Mouse (Mus musculus): ENCODE results near the gene Eng. TPM values are rescaled to one million over a fixed set of nuclear protein-coding genes. Genes with fewer than 3 reads are reported as not detected.

Eng gene
- total RNA-seq, 2 experiments from 2014 or later = 152 to 166 TPM

DNA sequence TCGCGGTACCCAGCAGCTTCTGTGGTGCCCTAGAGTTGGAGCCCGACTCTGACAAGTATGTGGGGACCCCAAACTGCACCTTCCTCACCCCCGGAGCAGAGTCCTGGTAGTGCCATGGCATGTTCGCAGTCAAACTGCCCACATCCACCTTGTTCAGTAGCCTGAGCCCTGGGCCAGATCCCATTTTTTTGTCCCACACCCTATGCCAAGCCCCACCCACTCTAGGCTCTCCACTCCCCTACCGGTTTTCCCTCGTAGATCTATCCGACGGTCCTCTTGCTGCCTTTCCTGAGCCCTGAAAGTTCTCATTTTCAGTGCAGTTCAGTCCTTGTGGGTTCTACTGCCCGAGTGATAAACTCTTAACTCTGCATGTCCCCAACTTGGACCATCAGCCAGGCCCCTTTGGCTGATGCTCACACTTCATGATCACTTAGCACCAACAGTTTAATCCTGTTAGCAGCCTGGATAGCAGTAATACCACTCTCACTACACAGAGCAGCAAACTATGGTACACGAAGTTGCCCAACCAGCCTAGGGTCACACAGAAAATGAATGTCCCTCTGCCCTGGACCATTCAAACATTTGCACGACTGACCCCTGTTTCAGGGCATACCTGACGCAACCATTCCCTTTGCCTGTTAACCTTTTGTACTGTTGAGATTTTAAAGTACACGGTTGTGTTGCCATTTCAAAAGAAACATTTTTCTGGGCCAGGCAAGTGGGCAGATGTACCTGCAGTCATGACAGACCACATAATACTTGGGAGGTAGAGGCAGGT is 54.8 kb downstream of the Eng start:
- no peak for DNase-seq
- intact Hi-C loops (cut with DNase I) = no loop called here

DNA sequence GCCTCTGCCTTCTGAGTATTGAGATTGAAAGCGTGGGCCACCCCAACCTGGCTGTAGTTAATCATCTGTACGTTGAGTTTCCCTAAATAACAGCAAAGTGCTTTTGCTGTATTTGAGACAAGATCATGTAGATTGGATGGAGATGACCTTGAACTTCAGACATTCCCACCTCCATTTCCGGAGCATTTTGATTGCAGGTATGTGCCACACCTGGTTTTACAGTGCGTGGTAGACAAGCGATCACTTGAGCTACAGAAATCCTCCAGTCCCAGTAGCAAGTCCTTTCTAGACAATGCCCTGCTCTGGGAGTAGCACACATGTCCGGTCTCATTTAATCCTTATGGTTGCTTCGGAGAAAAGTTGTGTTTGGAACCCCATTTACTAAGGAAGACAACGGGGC is 56.7 kb downstream of the Eng start:
- intact Hi-C loops (cut with DNase I) = no loop called here
- no peak for DNase-seq

DNA sequence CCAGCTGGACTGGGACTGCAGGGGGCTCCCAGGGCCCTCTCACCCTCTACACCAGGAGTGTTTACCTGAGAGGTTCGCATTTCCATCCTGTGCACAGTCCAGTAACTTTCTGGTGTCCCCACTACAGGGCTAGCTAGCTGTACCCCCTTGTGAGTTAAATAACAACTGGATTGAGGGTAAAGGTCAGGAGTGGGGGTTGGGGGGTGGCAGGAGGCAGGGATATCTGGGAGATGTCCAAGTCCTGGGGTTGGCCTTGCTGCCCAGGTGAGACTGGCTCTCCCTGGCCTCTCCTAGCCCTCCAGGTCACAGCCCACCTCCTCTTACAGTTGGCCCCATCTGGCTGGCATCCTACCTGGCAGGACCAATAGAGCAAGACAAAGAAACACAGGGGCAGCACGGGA is 57.6 kb downstream of the Eng start, which contains the start of gene Fpgs:
Gene Fpgs, minus strand, starts transcription at position 125 of the 401 bp plus-strand sequence.
- intact Hi-C loops (cut with DNase I) = no loop called here

DNA sequence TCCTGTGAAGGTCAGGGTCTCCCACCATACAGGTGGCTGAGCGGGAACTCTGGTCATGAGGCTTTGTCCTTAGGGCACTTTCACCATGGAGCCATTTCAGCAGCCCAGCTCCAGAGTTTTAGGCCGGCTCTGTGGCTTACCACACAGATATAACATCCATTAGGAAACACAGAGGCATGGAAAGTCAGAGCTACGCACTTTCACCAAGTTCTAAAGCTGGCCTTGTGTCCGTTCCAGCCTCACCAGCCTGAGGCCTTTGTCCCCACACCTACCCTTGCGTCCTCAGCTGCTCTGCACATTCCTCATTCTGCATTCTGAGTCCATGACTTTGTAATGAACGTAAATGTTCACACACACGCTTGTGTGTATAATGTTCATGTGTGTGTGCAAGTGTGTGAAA is 58.6 kb downstream of the Eng start:
- DNase-seq = no peak
- intact Hi-C loops (cut with DNase I) = no loop called here

More for the DNA sequence above, 57.6 kb downstream of the Eng start, which contains the start of gene Fpgs:
- DNase-seq = no peak

DNA sequence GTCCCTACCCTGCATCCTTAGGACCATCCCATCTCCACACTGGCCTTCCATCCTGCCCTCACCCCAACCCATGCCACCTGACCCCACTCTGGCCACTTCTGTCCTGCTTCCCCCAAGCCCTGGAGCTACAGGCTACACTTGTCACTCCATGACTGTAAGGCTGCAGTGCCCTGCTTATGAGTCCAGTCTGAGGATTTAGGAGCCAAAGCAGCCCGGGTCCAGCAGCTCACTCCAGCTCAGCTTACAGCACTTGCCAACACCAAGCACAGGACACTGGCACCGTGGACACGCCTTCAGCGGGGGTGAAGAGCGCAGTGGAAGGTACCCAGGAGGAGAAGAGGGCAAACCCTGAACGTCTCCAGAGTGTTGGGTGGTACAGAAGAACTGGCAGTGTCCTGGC is 60.6 kb downstream of the Eng start:
- intact Hi-C loops (cut with DNase I) = no loop called here
- no peak for DNase-seq

DNA sequence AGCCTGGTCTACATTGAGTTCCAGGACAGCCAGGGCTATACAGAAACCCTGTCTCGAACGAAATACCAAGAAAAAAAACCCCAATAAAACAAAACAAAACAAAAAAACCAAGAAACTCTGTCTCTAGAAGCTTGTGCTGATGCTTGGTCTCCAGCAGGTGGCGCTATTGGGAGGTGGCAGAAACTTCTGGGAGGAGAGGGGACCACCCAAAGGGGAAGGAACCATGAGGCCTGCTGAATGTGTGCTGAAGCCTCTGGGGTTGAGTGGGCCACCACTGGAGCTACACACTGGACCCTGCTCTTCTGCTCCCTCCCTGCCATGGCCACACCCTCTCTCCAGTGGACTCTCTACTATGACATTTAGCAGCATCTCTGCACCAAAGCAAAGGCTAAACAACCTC is 62.2 kb downstream of the Eng start:
- DNase-seq = peak; percentile 57 to 82

DNA sequence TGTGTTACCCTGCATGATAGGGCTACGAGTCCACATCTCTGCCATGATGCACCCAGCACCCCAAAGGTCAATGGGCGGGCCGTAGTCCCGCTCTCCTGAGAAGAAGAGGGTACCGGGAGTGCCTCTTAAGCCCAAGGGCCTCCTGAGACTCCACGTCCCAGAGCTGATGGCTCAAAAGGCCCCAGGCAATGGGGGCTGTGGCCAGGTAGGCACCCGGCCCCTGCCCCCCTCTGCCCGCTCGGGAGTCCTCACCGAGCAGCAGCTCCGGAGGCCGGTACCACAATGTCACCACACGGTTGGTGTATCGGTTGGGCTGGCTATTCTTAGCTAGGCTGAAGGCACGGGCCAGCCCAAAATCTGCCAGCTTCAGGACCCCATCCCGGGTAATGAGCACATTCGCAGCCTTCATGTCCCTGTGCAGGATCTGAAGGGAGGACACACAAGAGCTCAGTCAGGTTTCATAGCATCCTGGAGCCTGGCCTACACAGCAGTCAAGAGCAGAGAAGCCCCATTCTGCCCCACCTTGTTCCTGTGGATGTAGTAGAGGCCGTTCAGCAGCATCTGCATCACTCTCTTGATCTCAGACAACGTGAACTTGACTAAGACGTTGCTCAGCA is 63.2 kb downstream of the Eng start:
- no peak for DNase-seq
- intact Hi-C loops (cut with DNase I) = loop anchor here (5.0 kb wide), 1 partner anchor 143 kb away; no protein-coding TSS in a partner anchor

More for the DNA sequence above, 62.2 kb downstream of the Eng start:
- intact Hi-C loops (cut with DNase I) = loop anchor here (1.0 kb wide), 1 partner anchor 49 kb away; the partner anchor contains the start of gene Tor2a

DNA sequence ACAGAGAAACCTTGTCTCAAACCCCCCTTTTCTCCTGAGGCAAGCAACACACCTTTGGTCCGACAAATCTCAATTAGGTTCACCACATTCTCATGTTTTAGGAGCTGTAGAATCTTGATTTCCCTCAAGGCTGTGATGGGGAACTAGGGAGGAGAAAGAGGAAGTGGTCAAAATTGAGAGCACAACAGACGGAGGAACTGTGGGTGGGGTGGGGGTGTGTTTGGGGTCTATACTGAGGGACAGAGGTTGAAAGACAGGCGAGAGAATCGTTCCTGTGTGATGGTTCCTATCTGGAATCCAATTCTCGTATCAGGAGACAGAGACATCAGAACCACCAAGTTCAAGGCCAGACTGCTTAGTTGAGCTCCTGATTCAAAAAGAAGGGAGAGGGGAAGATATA is 64.0 kb downstream of the Eng start:
- no peak for DNase-seq
- intact Hi-C loops (cut with DNase I) = loop anchor here (5.0 kb wide), 1 partner anchor 142 kb away; no protein-coding TSS in a partner anchor

DNA sequence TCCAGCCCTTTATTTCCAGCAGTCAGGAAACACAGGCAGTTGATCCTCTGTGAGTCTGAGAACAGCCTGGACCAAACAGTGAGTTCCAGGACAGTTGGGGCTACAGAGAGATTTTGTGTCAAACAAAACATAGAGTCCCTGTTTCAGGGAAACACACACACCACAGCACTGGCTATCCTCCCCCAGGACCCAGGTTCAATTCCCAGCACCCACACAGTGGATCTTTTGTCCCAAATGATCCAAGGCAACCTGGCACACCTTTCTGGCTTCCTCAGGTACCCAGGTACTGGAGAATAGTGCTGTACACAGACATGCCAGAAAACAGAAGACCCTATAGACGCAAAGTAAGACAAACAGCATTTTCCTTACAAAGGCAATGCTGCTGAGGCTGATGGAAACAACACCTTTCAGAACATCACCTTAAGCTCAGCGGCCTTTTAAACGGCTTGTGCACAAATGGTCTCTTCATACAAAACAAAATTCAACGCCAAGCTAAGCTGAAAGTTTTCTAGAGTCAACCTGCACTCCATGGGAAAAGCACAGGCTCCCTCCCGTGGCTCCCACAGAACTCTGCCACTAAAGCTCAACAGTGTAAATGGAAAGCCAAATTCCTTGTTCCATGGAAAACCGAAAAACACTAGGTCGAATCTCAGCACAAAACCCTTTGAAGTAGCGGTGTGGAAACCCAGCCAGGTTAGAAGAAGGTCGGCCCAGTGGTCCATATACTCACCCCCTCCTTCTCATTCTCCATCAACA is 65.1 kb downstream of the Eng start:
- intact Hi-C loops (cut with DNase I) = loop anchor here (5.0 kb wide), 1 partner anchor 141 kb away; no protein-coding TSS in a partner anchor
- no peak for DNase-seq

DNA sequence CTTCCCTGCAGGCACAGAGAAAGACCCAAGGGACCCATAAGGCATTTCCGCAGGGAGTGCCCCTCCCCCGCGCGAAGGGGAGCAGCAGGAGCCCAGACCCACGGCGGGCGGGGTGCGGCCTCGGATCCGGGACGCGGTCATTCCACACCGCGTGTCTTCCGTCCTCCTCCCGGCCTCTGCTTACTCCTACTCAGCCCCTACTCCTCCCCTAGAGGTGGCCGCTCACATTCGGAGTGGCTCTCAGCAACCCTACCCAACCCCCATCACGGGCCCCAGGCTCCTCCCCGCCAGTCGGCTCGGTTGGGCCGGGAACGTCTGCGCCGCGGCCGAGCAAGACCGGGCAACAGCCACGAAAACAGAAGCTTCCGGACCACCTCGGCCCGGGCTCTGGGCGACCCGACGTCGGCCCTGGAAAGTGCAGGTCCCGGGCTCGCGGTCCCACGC is 65.7 kb downstream of the Eng start:
- peak; percentile 80 to 81 for DNase-seq
- intact Hi-C loops (cut with DNase I) = loop anchor here (5.0 kb wide), 1 partner anchor 140 kb away; no protein-coding TSS in a partner anchor

DNA sequence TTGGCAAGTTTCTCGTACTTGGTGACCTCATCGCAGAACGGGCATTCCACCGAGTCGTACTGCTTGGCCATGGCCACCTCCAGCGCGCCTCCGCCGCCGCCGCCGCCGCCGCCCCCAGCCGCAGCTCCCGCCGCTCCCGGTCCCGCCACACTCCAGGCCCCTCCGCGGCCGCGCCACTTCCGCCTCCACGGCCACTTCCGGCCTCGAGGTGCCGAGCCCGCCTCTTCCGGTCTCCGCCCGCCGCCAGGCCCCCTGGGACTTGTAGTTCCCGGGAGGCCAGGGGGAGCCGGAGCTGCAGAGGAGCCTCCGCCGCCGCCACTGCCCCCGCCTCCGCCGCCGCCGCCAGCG is 66.2 kb downstream of the Eng start:
- intact Hi-C loops (cut with DNase I) = loop anchor here (5.0 kb wide), 1 partner anchor 140 kb away; no protein-coding TSS in a partner anchor
- DNase-seq = peak; percentile 97 to 98

DNA sequence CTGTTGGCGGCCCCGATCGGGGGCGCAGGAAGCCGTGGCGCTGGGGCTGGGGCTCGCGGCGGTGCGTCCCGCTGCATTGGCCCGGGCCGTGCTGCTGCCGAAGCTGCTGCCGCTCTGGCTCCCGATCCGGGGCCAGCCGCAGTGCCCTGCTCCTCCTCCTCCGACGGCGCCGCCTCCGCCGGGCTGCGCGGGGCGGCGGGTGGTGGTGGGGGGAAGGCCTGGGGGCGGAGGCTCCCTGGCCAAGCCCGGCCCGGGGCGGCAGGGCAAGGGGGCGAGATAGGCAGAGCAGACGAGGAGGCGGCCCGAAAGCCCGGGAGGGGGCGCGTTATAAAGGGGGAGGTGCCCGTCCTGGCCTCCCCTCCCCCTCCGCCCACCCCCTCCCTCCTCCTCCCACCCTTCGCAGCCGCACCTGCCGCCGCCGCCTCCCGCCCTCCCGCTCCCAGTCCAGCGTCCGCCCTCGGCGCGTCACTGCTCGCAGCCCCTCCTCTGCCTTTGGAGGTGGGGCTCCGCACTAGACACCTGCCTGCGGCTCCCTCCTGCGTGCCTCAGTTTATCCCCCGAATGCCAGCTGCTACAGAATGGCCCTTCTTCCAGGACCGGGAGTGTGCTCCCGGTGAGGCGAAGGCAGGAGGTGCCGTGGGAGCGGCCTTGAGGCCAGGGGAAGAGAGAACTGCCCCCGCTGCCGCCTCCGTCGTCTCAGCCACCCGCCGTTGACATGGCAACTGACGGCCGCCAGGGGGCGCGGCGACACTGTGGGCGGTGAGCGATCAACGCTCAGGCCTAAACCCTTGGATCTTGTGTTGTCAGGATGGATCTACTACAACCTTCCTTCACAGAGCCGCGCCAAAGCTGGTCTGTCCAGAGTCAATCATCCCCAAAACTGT is 66.8 kb downstream of the Eng start, which contains the start of gene Cdk9:
Gene Cdk9, minus strand, starts transcription at position 143 of the 884 bp plus-strand sequence.
- peak; percentile 96 for DNase-seq
- intact Hi-C loops (cut with DNase I) = loop anchor here (1.0 to 5.0 kb wide), 2 partner anchors 44 to 139 kb away; partner anchors contain the start of gene Tor2a

DNA sequence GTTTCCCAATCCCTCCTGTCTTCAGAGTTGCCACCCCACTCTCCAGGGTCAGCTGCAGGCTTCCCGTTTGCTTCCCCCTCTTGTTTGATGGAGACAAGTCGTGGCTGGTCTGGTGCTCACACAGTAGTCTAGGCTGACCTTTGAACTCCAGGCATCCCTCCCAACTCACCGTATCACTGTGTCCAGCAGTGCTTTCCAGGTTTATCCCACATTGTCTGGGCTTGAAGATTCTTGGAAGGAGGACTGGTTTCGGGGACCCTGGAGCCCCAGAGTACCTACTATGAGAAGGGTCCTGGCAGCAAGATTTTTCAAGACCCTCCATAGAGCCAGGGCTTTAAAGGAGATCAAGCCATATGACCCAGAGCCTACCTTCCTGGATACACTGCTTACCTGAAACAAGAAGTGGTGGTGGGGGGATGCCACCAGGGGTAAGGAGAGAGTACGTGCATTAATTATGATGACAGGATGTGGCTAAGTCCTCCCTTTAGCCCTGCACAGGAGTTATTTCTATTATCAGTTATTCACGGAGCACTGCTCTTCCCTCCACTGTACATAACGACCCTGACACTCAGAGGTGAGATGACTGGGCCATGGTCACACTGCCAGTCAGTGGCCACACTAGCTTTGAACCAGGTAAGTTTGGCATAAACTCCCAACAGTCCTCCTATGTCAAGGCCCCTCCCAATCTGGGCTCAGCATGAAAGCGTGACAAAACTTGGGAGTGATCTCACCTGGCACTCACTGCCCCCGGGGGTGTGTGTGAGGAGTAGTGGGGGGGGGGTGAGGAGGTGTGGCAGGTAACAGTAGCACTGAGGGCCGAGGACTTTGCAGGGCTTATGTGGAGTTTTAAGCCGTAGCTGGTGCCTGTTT is 68.0 kb downstream of the Eng start:
- intact Hi-C loops (cut with DNase I) = loop anchor here (2.0 to 5.0 kb wide), 2 partner anchors 14 to 138 kb away; no protein-coding TSS in a partner anchor
- no peak for DNase-seq

DNA sequence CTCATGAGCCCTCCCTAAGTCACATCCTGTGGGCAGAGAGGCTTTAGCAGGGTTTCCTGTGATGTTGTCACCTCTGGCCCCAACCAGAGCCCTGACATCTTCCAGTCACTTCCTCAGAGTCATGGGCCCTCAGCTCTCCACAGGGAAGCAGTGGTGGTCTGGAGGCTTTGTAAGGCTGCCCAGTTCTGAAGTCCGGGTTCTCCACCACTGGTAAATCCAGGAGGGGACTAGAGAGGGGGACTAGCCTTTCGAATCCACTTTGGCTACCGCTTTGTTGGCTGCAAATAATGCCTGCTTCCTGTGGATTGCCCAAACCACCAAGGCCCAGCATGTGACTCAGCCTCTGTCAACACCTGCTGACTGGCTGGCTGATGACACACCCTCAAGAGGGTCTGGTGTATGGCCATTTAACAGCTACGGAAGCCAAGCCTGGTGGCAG is 68.6 kb downstream of the Eng start:
- DNase-seq = peak; percentile 46 to 53
- intact Hi-C loops (cut with DNase I) = loop anchor here (2.0 to 5.0 kb wide), 2 partner anchors 14 to 137 kb away; no protein-coding TSS in a partner anchor

DNA sequence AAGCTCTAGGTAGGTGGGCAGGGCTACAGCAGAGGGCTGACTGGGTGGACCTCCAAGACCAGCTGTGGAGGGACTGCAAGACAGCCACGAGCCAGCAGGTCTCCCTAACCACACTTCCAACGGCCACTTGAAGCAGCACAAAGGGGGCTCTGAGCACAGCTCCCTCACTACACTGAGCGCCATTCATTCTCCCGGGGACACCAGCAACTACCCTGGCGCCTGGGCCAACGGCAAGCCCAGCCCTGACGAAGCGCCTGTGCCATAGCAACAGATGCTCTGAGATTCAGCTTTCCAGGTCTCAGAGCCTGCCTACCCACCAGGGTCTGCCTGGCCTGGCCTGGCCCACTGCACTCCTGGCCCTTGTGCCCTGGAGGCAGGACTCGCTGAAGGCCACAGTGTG is 72.4 kb downstream of the Eng start:
- intact Hi-C loops (cut with DNase I) = no loop called here
- DNase-seq = no peak

DNA sequence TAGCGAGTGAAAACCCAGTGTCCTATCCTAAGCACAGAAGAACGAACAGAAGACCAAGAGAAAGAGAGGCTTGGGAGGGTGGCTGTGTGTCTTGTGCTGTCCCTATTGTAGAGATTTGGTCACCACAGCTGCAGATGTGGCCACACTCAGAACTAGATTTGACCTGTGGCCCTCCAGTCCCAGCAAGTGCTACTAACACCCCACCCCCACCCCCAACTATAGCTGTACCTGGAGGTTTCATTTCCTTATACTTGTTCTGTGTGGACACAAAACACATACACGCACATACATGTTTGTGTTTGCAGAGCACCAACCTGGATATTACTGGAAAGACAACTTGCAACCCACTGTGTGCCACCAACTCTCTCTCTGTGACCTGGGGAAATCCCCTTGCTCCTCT is 73.7 kb downstream of the Eng start:
- intact Hi-C loops (cut with DNase I) = no loop called here
- DNase-seq = no peak

DNA sequence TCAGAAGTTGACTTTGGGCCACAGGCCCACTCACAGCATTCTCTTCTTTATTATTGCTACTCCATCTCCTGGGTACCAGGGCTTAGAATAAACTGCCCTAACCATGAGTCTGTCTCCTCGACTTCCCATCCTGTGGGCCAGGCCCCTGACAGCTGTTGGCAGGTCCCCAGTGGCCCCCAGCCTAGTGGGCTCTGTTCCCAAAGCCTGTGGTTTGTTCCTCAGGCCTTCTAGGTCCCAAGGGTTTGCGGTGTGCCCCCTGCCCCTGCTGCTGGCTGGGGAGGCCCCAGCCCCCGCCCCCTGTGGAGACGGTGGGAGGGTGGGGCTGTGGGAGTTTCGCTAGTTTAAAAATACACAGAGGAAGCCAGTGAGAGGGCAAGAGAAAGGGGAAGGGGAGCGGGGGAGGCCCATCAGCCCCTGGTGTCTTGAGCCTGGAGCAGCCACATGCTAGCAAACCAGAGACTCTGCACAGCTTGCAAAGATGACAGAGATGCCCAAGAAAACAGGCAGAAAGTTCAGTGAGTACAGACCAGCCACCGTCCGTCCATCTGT is 74.4 kb downstream of the Eng start, which contains the start of gene Sh2d3c:
Gene Sh2d3c, plus strand, starts transcription at position 375 of the 549 bp plus-strand sequence.
- peak; percentile 55 to 60 for DNase-seq
- intact Hi-C loops (cut with DNase I) = no loop called here

DNA sequence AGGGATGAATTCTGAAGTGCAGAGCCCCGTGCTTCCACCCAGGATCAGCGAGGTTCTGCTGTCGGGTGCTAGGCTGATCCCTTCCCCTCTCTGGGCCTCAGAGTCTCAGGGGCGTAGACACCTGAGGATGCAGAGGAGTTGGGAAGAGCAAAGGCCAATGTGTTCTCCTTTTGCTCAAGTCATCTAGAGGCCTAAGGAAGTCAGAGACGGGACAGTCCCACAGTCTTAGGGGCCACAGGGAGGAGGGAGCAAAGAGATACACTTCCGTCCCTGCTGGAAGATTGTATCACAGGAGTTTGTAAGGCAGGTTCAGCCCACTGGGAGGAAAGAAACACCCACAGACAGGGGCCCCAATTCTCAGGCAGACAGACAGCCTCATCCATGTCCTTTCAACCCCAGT is 75.7 kb downstream of the Eng start:
- intact Hi-C loops (cut with DNase I) = no loop called here
- DNase-seq = no peak
